Mouse (Mus musculus): ENCODE results near the gene Slc34a2.
A peak's percentile ranks its signal among the peaks of the same experiment; 100 is the strongest.

The Slc34a2 gene

DNA sequence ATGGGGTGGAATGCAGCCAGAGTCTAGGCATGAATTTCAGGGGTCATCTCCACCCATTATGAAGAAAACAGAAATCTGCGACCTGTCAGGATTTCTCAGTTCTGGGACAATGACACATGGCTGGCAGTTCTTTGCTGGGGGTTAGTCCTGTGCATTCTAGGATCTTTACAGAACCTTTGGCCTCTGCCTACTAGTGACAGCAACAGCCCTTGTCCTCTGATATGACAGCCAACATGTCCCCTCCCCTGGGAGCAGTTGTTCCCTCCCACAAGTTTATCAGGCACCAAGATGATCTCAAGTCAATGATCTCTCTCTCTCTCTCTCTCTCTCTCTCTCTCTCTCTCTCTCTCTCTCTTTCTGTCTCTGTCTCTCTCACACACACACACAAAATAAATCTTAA lies 6.5 kb upstream of the Slc34a2 start:
- no peak for DNase-seq

DNA sequence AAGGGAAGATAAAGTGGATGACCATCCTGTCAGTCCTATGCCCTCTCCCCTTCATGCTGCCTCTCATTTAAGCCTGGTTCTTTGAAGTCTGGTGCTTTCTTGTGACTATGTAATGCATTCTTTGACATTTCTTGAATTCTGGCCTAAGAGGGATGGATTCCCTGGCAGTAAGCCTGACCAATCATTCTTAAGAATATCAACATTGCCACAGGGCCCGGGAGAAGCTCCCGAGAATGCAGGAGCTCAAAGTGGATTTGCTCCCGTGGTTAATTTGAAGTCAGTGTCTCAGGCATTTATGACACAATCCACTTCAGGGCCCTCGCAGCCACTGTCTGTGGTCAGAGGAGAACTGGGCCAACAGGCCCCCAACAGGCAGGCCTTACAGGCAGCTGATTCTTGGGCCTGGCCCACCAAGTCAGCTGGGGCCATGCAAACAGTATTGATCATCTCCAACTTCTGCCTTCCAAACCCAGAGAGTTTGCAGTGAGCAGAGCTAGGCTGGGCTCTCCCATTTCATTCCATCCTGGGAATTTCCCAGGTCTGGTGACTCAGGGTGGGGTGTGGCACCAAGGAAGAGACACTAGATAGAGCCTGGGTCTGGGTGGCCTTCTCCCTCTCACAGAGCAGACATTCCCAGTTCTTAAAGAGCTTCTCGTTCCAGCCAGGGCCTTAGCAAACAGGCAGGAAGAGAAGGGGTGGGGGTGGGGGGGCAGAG lies 4.3 kb downstream of the Slc34a2 start:
- no peak for DNase-seq

DNA sequence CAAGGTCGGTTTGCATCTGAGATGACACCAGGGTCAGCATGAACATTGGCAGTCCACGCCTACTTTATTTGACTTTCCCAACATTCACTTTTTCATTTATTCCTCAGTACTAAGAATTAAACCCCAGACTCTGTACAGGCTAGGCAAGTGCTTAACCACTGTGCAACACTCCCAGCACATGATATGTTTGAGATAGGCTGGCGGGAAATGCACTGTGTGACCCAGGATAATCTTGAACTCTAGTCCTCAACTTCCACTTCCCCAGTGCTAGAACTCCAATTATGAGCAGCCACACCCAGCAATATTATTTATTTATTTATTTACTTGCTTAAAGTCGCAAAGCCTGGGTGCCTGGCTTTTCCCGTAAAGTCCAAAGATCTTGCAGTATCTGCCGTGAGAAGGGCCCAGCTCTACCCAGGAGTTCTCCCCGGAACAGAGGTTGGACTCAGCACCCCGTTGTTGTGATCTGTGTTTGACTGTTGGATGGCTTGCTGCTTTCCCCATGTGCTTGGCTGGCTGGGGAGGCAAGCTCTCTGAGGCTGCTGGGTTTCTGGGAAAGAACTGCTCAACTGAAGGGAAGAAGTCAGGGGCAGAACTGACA lies 5.0 kb downstream of the Slc34a2 start:
- DNase-seq: no peak

DNA sequence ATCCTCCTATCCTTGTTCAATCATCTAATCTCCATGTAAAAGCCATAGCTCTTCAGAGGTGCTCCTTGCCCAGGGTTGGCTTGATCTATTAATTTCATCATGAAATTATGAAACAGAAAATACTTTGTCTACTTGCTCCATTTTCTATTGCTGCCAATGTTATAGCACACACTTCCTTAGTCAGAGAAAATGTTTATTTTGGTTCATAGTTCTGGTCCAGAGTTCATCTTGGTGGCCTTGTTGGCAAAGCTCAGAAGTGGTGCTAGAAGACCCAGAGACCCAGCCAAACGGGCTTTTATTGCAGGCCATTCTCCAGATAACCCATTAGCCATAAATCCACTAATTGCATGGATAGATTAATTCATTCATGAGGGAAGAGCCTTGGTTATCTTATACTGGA lies 5.8 kb downstream of the Slc34a2 start:
- DNase-seq: peak; percentile 47

DNA sequence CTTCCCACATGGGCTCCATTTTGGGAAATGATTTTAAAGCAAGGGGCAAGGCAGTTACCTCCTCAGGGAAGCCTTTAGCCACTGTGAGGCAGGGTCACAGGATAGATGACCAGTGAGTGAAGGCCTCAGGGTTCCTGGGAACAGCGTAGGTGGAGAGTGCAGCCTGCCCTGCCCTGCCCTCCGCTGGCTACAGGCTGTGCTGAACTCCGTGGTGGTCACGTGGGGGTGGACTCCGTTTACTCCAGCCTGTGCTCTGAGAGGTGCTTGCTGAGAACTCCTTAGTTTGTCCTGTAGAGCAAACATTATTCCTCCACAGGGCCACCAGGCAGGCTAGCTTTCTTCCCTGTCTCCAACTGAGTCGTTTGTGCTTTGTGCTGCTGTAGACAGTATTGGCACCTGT lies 10.1 kb downstream of the Slc34a2 start:
- peak; percentile 41 for DNase-seq

DNA sequence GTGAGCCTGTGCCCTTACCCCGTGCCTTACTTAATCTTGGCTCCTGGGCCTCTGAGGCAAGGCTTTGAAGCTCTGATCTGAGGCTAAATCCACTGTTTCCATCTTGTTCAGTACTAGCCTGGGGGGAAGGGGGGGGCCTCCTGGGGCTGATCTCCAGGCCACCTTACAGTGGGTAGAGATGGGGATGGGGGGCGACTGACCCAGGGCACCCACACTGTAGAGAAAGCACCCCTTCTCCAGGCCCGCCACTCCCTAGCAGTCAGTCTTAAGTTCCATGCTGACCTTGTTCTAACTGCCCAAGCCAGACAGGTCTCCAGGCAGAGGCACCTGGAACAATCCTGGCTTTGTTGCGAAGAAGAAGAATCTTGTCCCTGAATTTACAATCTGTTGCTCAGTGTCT lies 10.7 kb downstream of the Slc34a2 start:
- no peak for DNase-seq

DNA sequence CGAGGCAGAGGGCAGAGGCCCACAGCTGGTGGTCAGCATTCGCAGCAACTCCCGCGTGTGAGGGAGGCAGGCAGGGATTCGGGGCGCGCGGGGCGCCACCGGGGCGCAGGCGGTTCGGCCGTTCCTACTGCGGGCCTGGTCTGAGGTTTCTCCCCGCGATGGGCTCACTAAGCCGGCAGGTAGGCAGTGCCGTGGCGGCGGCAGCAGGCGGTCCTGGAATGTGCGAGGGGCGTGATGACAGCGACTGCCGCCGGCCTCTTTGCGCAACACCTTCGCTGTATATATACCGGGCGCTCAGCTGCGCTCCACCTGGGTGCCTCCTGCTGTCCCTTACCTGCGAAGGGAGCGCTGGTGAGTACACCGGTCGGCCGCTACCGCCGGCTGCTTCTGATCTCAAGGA lies 11.2 kb downstream of the Slc34a2 start:
- DNase-seq: peak; percentile 27

DNA sequence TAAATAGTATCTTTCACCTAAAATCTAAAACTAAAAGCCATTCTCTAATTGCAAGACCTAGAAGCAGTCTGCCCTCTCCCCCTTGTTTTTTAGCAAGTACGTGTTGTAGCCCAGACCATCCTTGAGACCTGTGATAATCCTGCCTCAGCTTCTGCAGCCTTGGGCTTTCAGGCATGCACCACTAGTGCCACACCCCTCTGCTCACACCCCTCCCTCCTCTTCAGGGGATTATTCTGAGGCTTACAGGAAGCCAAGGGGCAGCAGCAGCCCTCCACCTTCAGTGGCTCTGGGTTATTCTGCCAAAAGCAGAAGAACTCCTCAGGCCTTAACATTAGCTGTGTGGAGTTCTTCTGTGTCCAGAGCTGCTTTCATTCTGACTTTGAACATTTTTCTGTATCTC lies 13.1 kb downstream of the Slc34a2 start:
- DNase-seq: no peak

DNA sequence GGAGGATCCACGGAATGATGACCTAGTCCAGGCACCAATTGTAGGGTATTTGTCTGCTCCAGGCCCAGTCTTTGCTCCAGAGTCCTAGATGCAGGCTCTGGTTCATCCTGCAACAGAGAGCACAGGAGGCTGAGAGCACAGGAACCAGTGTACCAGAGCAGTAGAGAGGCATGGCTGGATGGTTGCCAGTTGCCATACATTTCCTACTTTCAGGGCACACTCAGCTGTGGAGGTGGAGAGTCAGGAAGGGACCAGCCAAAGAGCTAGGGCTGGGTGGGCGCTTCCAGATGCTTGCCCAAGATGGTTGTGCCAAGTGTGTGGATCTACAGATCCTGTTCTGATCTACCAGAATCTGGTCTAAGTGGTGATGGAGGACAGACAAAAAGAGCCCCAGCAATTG lies 15.4 kb downstream of the Slc34a2 start:
- no peak for DNase-seq

DNA sequence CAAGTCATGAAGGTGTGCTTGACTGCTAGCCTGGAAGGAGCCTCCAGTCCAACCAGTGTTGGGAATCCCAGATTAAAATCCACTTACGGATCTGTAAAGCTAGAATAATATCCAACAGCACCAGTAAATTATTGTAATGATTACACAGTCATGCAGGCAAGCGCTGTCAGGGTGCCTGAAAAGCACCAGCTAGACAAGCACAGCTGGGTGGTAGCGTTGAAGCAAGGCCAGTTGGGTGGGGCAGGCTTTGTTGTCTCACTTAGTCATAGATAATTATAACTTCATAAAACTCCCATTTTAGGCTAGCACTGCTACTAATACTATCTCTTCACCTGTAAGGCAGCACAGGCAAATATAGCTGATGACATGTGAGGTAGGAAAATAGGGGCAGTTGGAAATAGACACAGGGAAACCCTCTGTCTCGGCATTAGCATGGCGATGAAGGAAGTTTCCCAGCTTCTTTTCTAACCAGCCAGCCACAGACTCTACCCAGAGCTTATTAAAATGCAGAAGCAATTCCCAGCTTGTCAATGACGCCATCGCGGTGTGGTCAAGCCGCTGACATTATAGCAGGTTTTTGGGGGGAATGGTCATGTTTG lies 23.8 kb downstream of the Slc34a2 start:
- DNase-seq: no peak

DNA sequence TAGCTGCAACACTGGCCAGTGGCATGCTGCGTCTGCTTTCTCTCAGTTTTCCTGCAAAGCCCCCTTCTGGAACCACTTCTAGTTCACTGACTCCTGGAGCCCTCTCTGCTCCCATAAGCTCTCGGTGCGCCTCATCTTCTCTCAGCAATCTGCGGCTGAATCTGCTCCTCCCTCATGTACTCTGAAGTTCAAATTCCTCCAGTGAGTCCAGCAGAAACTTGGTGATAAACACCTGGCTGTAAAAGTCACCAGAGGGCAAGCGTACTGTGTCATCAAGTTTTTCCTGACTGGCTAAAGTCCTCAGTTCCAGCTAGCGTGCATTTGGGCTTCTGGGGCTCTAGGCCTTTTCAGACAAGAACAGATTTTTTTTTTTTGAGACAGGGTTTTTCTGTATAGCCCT lies 36.7 kb downstream of the Slc34a2 start:
- peak; percentile 79 for DNase-seq

DNA sequence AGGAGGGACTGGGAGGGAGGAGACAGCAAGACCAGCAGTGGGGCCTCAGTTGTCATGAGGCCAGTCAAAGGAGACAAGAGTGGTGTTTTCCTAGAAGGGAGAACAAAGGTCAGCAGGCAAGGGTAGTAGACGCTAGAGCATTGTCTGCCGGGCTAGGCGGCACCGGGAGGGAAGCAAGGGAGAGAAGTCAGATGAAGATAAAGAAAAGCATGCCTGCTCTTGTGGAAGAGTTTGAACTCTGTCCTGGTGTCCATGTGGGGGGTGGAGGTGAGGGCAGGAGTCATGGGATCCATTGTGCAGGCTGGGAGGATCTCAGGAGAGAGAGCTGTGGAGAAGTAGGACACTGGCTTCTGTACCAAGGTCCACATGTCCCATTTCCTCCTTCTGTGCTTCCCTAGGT lies 40.6 kb downstream of the Slc34a2 start:
- peak; percentile 92 for DNase-seq

DNA sequence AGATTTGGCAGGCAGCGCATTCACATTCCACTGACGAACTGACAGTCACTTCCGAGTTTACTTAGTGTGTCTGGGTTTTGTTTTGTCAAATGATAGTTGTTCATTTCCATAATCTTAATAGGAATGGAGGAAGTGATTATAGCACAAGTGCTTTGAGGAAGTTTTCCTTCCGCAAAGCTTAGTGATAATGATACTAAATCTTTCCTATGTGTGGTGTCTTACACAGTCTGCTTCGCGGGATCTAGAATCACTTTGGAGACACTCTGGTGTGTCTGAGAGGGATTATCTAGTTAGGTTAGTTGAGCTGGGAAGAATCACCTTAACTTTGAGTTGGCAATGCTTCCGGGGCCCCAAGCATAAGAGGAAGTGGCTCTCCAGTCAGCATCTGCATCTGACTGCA lies 49.6 kb downstream of the Slc34a2 start:
- DNase-seq: no peak

DNA sequence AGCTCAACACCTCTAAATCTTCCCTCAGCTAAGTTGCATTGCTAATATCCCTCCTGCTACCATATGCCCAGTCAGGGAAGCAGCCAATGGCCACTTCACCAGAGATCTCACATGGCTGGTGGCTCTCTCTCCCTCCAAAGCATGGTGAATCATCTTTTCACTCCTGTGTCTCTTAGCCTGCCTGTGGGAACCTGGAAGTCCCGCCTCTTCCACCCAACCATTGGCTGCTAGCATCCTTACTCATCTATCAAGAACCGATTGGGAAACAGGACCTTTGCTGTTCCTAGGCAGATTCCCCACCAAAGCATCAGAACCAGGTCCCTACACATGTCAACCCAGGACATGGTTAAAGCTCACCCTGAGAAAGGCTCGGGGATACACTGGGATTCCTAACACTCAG lies 53.5 kb downstream of the Slc34a2 start:
- no peak for DNase-seq

DNA sequence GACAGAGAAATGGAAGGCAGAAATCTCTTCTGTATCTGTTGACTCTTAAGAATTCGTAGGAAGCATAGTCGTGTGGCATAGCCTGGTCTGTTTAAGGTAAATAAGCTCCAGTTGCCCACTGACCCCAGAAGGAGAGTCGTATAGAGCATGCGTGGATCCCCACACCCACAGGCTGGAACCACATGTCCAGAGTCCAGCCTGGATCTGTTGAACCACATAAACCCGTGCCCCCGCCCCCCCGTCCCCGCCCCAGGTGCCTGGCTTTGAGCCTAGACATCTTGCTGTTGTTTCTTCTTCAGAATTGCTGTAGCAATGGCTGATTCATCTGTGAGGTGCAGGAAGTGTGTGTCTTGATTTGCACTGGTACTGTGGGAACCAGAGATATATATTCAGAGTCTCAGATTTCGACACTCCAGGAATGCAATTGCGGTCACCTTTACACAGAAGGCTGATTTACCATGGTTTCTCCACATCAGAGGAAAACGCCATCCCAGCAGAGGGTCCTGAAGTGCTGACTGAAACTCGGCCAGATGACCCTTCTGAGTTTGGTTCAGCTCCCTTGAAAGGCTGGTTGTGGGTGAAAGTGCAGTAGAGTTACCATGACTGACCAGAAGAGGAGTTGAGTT lies 64.1 kb downstream of the Slc34a2 start:
- peak; percentile 82 for DNase-seq

DNA sequence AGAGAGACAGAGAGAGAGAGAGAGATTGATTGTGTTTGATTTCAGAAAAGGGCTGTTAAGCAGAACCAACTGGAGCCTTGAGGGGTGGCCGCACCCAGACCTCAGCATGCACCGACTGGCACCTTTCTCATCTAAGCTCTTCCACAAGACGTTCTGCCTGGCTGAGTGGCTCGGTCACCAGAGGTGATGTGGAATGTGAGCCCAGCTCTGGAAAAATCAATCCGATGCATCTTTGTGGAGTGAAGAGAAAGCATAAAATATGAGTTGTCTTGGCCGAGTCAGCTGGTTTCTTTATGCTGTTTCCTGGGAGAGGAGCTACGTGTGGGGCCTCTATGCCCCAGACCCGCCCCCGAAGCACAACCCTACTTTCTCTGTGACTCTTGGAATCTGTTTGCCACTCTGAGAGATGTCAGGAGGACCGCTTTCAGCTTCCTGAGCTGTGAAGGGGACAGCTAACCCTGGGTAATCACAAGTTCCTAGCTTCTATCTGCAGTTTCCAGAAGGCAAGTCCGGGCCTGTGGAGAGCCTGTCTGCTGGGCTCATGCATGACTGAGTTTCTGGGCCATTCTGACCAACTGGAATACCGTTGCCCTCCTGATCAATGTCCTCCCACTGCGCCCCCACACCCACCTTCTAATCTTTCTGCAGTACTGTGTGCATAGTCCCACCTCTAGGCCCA lies 66.4 kb downstream of the Slc34a2 start:
- peak; percentile 82 for DNase-seq

DNA sequence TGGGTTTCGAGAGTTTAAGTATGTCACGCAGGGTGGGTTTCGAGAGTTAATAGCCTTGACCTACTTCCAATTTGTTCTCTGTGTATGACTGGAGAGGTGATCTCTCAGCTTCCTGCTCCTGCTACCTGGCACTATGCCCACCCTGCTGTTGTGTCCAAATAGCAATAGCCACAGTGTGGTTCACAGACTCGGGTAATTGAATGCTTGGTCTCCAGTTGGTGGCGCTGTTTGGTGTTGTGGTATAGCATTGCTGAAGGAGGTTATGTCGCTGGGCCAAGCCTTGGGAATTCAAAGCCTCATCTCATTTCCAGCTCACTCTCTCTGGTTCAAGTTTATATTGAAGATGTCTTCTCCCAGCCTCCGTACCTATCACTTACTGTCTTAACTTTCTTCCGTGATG lies 67.8 kb downstream of the Slc34a2 start:
- DNase-seq: peak; percentile 63

DNA sequence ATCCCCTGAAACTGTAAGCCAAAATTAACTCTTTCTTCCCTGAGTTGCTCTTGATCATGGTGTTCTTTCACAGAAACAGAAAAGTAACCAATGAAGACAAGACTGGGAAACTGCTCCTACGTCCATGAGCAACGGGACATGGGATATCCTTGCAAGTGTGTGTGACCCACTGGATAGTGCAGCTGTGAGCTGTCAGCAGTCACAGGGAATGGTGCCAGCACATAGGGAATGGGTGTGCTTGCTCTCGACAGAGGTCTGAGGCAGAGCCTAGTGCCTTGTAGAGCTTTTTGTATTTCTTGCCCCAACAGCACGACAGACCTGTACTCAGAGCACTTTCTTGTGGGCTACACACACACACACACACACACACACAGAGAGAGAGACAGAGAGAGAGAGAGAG lies 68.2 kb downstream of the Slc34a2 start:
- DNase-seq: no peak

DNA sequence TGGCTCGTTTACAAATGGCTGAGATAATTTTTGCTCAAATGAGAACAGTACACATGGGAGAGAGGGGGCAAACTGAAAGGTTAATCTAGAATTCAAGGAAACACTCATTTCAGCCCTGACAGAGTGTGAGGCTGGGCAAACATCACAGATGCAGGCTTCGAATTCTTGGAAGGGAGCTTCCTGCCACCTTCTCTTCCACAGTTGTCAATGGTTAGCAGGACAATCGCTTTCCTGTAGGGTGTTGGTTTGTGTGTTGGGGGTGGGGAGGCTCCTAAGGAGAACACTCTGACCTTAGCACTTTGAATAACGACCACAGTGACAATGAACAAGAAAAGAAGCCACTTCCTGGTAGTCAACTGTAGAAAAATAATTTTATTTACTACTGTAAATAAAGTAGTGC lies 68.8 kb downstream of the Slc34a2 start:
- peak; percentile 19 for DNase-seq

DNA sequence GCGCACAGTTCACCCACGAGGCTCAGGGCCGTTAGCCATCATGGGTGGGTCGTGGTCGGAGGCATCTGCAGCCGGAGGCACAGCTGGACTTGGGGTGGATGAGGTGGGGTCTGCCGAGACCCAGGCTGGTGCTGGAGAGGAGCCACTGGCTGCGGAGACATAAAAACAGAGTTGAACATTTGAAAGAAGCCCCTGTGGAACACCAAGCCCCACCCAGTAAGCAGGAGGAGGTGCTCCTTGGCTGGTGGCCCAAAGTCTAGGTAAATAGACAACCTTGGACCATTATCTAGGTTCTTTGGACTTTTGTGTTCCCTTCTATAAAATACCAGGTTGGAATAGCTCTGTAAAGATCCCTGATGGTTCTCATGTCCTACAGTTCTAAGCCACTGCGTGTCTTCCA lies 70.1 kb downstream of the Slc34a2 start:
- peak; percentile 73 for DNase-seq

DNA sequence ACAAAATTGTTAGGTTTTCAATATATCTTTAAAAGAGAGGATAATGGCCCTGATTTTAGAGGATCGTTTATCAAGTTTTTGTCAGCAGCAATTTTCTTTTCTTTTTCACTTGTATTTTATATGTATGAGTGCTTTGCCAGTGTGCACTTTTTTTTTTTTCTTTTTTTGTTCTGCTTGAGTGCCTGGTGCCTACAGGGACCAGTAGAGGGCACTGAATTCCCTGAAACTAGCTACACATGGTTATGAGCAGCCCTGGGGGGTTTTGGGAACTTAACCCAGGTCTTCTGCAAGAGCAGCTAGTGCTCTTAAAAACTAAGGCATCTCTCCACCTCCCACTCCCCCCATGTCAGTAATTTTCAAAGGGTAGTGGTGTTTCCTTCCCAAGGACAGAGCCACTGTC lies 70.8 kb downstream of the Slc34a2 start:
- DNase-seq: peak; percentile 46

DNA sequence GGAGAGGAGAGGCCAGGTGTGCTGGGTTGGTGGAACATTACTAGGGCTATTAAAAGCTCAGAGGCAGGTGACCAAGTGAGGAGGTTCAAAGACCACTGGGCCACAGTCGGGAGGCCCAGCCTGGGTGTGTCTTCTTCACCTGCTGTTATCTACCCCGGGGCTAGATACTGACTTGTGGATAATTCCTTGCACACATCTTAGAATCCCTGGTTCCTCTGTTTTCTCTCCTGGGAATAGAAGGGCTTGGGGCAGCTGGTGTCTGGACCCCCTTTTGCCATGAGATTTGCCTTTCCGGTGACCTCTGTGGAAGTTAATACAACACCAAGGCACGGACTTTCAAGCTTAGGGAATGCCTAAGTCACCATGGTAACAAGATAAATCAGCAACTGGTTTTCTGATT lies 72.3 kb downstream of the Slc34a2 start:
- peak; percentile 85 for DNase-seq

DNA sequence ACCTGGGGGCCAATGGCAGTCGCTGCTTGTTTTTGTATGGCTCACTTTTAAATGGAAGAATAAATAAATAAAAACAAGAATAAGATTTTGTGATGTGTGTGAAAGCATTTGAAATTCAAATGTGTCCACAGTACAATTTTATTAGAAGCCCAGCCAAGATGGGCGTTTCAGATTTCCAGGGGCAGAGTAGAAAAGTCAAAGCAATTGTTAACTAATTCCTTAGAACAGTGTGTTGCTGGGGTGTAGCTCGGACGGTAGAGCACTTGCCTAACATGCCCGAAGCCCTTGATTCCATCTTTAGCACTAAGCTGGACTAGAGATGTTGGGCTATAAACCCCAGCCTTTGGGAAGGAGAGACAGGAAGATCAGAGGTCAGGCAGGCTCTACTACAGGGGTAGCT lies 73.2 kb downstream of the Slc34a2 start:
- DNase-seq: peak; percentile 83

DNA sequence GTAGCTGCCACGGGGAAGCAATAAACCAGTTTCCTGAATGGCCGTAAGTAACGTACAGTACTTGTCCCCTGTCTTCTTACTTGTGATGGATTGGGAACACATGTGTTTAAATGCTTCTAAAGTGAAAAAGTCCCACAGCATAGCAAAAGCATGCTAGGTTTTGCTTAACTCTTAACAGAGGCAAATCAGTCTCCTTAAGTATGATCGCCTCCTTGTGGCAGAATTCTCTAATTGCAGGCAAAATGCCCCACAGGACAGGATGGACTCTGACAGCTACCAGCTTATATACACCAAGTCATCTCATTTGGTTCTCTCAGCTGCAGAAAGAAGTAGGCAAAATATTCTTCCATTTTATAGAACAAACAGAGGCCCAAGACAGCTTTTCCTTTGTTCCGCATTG lies 75.1 kb downstream of the Slc34a2 start:
- peak; percentile 25 for DNase-seq
